Mouse (Mus musculus) testis, adult 2 months (tissue): ENCODE results near the gene Dusp21. TPM values are rescaled to one million over a fixed set of nuclear protein-coding genes. Genes with fewer than 3 reads are reported as not detected.

Experiments used
- H3K27ac ChIP-seq: fragments of 200-500 bp; 2 replicates; pipeline ENCODE4 v1.5.1; 2012; ENCODE audit warnings: low read depth, low read length; ENCODE audit not compliant: control insufficient read depth, insufficient read depth
- H3K27me3 ChIP-seq: fragments of 200-500 bp; 2 replicates; pipeline ENCODE4 v1.6.1; 2012; ENCODE audit warnings: mild to moderate bottlenecking, low read length, moderate library complexity; ENCODE audit not compliant: control insufficient read depth, insufficient read depth
- H3K36me3 ChIP-seq: fragments of 200-500 bp; 2 replicates; pipeline ENCODE4 v1.6.1; 2012; ENCODE audit warnings: mild to moderate bottlenecking, low read length; ENCODE audit not compliant: control insufficient read depth, insufficient read depth
- H3K4me1 ChIP-seq: fragments of 200-500 bp; 2 replicates; pipeline ENCODE4 v1.6.1; 2012; ENCODE audit warnings: low read length; ENCODE audit not compliant: control insufficient read depth, insufficient read depth
- H3K4me3 ChIP-seq: fragments of 200-500 bp; 2 replicates; pipeline ENCODE4 v1.5.1; 2012; ENCODE audit warnings: low read depth, mild to moderate bottlenecking, low read length, moderate library complexity, mixed read lengths; ENCODE audit not compliant: control insufficient read depth
- CTCF ChIP-seq: fragments of 200-500 bp; IDR thresholded peaks from 2 replicates; pipeline ENCODE4 v1.5.1; 2012; ENCODE audit warnings: low read depth, mild to moderate bottlenecking, inconsistent platforms, low read length, moderate library complexity; ENCODE audit not compliant: control insufficient read depth, insufficient read depth, insufficient replicate concordance
- POLR2A ChIP-seq: fragments of 200-500 bp; IDR thresholded peaks from 2 replicates; pipeline ENCODE4 v1.6.1; 2012; ENCODE audit warnings: low read depth, mild to moderate bottlenecking, inconsistent platforms, low read length, moderate library complexity; ENCODE audit not compliant: control insufficient read depth
- polyA plus RNA-seq: library from polyadenylated mRNA; depleted of rRNA; stranded (reverse); fragments of >200 nt; gene quantifications from 2 replicates; pipeline ENCODE4 v1.2.3, GENCODE M21; 2012; rRNA removed

The Dusp21 gene
- polyA plus RNA-seq: 49.0 and 64.9 TPM in 2 replicates

- TF ChIP-seq POLR2A: no peak
- TF ChIP-seq CTCF: no peak
- Histone ChIP-seq H3K36me3 (no peaks in the 10 kb centered on the region), H3K27me3 (no peaks in the 10 kb centered on the region), H3K27ac (peak within 1 kb of the TSS; percentile 62), H3K4me1 (no peaks in the 10 kb centered on the region), H3K4me3 (peak within 1 kb of the TSS; percentile 82)
Observed at GRCm38 (mm10) chrX:18145557-18145956, at the start of gene Dusp21. Dusp21 (plus strand) TSS chrX:18145857.

DNA sequence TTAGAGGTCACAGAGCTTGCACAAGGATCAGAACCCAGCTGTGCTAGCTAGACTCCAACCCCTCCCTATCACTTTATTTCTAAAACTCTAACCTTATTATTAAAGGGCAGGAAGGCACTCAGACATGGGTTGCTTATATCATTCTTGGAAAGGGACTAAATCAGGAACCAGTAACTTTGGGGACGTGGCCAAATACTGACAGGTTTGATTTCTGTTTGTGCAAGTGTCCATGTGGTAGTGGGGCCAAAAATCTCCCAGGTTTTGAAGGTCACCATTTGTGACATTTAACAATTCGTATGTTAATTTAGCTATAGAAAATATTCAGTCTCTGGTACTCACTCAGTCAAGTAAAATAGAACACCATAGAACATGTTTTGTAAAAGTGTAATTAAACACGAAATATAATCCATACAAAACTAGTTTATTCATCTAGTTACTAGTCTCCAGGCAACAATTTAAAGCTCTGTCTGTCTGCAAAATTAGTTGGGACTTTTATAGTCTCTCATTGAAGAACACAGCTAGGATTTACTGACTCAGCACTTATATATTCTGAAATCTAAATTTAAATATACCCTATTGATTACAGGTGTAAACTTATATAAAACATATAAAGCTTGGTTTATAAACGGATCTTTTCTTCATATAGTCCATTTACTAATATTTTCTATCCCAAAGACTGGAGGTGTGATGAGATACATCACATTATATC is 15.2 kb downstream of the Dusp21 start:
- TF ChIP-seq CTCF: no peak
- no peak for TF ChIP-seq POLR2A
- H3K27me3 ChIP-seq: no peaks in the 10 kb centered on the region
- no peaks in the 10 kb centered on the region for H3K36me3 ChIP-seq
- no peak overlapping the region for H3K27ac ChIP-seq
- H3K4me3 ChIP-seq: no peak overlapping the region
- no peaks in the 10 kb centered on the region for H3K4me1 ChIP-seq

- TF ChIP-seq POLR2A (no peak), CTCF (no peak)
- peak overlapping the region; percentile 89 for H3K4me3 ChIP-seq
- H3K27me3 ChIP-seq: no peaks in the 10 kb centered on the region
- H3K4me1 ChIP-seq: no peaks in the 10 kb centered on the region
- H3K27ac ChIP-seq: peak overlapping the region; percentile 86
- H3K36me3 ChIP-seq: no peaks in the 10 kb centered on the region
Observed at GRCm38 (mm10) chrX:18161796-18162191, 16.1 kb downstream of the Dusp21 start.

DNA sequence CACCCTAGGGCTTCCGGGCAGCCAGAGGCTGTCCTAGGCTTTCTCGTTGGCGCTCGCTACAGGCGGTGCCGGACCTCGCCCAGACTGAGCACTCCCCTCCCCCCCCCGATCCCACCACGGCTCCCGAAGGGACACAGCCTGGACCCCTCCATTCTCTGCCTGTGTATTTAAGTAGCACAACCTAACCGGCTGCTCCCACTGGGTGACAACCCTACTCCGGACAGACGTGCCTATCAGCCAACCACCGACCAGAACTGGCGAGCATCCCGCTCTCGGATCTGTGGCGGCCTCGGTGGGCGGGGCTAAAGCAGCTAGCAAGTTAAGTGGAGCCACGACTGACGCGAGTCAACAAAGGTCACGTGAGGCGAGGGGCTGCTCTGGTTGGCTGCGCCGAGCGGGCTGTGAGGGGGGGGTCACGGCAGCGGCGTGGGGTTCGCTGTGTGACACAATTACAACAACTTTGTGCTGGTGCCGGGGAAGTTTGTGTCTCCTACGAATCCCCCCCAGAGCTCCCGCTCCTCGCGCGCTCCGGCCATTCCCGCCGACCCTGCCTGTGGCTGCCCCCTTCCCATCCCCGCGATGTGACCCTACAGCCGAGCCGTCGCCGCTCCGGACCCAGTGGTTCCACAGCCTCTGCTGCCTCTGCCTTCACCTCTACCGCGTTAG is 16.7 kb downstream of the Dusp21 start, which contains the start of gene Kdm6a:
Gene Kdm6a, plus strand, starts transcription at position 384 of the 666 bp plus-strand sequence.
- H3K4me1 ChIP-seq: no peaks in the 10 kb centered on the region

GRCm38 (mm10) chrX:18162861-18163731 is 17.4 kb downstream of the Dusp21 start:
- Histone ChIP-seq H3K4me1 (no peaks in the 10 kb centered on the region), H3K27me3 (no peaks in the 10 kb centered on the region), H3K4me3 (peak overlapping the region; percentile 89), H3K36me3 (no peaks in the 10 kb centered on the region), H3K27ac (peak overlapping the region; percentile 78)
- no peak for TF ChIP-seq POLR2A
- TF ChIP-seq CTCF: no peak

More for the DNA sequence above, 16.7 kb downstream of the Dusp21 start, which contains the start of gene Kdm6a:
- no peaks in the 10 kb centered on the region for H3K36me3 ChIP-seq
- TF ChIP-seq POLR2A (peak; percentile 55; the same call in 1 of the 2 replicates), CTCF (no peak)
- H3K27ac ChIP-seq: peak within 1 kb of the TSS; percentile 86
- H3K4me3 ChIP-seq: peak within 1 kb of the TSS; percentile 89
- no peaks in the 10 kb centered on the region for H3K27me3 ChIP-seq

DNA sequence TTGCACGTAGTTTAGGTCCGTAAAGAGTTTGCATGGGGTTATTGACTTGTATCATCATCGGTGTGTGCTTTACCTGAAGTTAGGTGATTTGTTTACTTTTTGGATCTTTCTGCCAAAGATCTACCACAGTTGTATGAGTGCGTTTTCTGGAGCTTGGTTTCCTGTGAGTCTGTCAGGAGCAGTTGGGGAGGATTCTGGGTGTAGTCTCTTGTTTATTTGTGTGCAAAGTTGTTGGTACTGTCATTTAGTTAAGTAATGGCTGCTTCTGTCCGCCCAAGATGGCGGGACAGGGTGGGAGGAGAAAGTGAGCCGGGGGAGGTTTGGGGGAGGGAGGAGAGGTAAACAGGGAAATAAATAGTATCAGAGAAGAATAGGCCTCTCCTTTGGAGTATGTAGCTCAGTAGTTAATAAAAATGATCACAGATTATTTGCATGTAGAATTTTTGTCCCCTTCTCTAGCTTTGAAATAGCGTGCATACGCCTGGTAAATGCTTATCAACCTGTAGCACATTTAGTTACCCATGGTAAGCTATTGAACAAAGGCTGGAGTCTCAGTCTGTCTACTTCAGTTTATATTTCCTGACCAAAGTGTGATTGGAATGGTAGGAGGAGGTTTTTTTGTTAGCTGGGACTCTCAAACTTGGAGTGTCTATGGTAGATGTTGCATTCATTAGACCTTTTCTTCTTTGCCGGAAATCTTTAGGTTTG is 18.4 kb downstream of the Dusp21 start:
- Histone ChIP-seq H3K27me3 (no peaks in the 10 kb centered on the region), H3K36me3 (no peaks in the 10 kb centered on the region), H3K4me3 (peak overlapping the region; percentile 89), H3K27ac (peak overlapping the region; percentile 78), H3K4me1 (no peaks in the 10 kb centered on the region)
- no peak for TF ChIP-seq CTCF
- no peak for TF ChIP-seq POLR2A

DNA sequence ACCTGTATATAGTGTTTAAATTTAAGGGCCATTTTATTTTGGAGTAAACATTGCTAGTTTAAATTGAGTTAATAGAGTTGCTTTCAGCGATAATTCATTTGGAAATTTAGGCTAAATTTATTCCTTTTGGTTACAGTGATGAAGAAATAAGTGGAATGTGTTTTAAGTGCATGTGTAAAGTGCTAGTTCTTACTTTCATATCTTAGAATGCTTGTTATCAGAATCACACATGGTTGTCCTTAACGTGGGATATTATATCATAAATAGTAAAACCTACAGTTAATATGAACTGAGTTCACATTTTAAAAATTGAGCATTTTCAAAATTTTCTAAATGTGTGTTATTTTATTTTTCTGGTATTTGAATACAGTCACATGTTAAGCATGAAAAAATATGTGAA is 19.5 kb downstream of the Dusp21 start:
- no peaks in the 10 kb centered on the region for H3K36me3 ChIP-seq
- no peak overlapping the region for H3K27ac ChIP-seq
- H3K27me3 ChIP-seq: no peaks in the 10 kb centered on the region
- H3K4me1 ChIP-seq: no peaks in the 10 kb centered on the region
- H3K4me3 ChIP-seq: no peak overlapping the region
- TF ChIP-seq POLR2A: no peak
- no peak for TF ChIP-seq CTCF
